8 mouse cellular contexts compared by ENCODE assay signal in genomic region chr6:97487535-97488081, GRCm38 (mm10).
DNase-seq lines count a peak whose midpoint lies in the region; ATAC-seq and TF ChIP-seq lines count a peak whose summit lies in the region.

No protein-coding gene starts in this region.

- H3K9ac ChIP-seq in ES-E14 (ENCODE audit: insufficient read depth, low read depth, low read length, poor library complexity, severe bottlenecking) = peak overlapping the region; percentile 27; the same call in 1 of the 2 replicates
- H3K9ac ChIP-seq in forebrain, postnatal 0 days = peak overlapping the region; percentile 60

- no peak for TF ChIP-seq POLR2A in lung, adult 2 months (IDR thresholded peaks at IDR 0.05; ENCODE audit: borderline replicate concordance, extremely low read depth, low read depth, low read length)

- no peaks in the 10 kb centered on the region for H3K27me3 ChIP-seq in forebrain, postnatal 0 days (ENCODE audit: insufficient read depth, low read length)

- DNase-seq in ES-E14 (ENCODE audit: low read depth, low spot score) = no peak
- peak; percentile 64 for DNase-seq in forebrain, postnatal 0 days
- peak; percentile 71 for DNase-seq in heart, postnatal 4 days
- DNase-seq in layer of hippocampus, adult 2 months (ENCODE audit: low spot score in 2 of 2) = peak; percentile 56 to 59
- peak; percentile 65 for DNase-seq in lung, adult 2 months
- DNase-seq in yolk sac, embryonic 10.5 days (ENCODE audit: low spot score) = peak; percentile 25

- WGBS in forebrain, postnatal 0 days = 2% methylated on average over 40 of the region's 40 CpGs
- 1% methylated on average over 40 of the region's 40 CpGs for WGBS in lung, adult 2 months

- ATAC-seq in cerebellum, adult (ENCODE audit: insufficient number of reproducible peaks, low FRiP score, low TSS enrichment) = peak; percentile 63
- peak; percentile 83 for ATAC-seq in forebrain, postnatal 0 days
- ATAC-seq in neutrophil, adult 5-6 weeks (ENCODE audit: extremely low read depth, insufficient number of reproducible peaks, low FRiP score, poor library complexity, severe bottlenecking) = 0 out of 2 replicates have a peak, but pooled peaks have one; percentile 16

- H3K4me2 ChIP-seq in forebrain, postnatal 0 days (ENCODE audit: low read depth) = peak overlapping the region; percentile 97

- TF ChIP-seq CTCF in forebrain, postnatal 0 days (IDR thresholded peaks at IDR 0.05; ENCODE audit: low read depth) = no peak
- no peak for TF ChIP-seq CTCF in layer of hippocampus, adult 2 months (conservative IDR thresholded peaks at IDR 0.05)
- TF ChIP-seq CTCF in lung, adult 2 months (IDR thresholded peaks at IDR 0.05; ENCODE audit: insufficient read depth, low read length) = no peak

- H3K36me3 ChIP-seq in ES-E14 (ENCODE audit: control insufficient read depth, insufficient read depth, low read length, poor library complexity, severe bottlenecking) = no peaks in the 10 kb centered on the region
- no peaks in the 10 kb centered on the region for H3K36me3 ChIP-seq in forebrain, postnatal 0 days (ENCODE audit: insufficient read depth)

- H3K4me3 ChIP-seq in ES-E14 (ENCODE audit: insufficient read depth in 1 of 2, low read depth in 1 of 2, low read length in 2 of 2, poor library complexity in 1 of 2, severe bottlenecking in 1 of 2) = peak overlapping the region; percentile 56 to 64
- H3K4me3 ChIP-seq in forebrain, postnatal 0 days (ENCODE audit: low read depth, low read length) = peak overlapping the region; percentile 48
- H3K4me3 ChIP-seq in layer of hippocampus, adult 2 months = peak overlapping the region; percentile 64
- H3K4me3 ChIP-seq in lung, adult 2 months (replicated peaks; ENCODE audit: extremely low read depth, low read depth, low read length) = peak overlapping the region; percentile 71

- no peaks in the 10 kb centered on the region; a peak in 1 of 4 replicates for H3K4me1 ChIP-seq in ES-E14 (ENCODE audit: control insufficient read depth in 2 of 2, insufficient read depth in 2 of 2, low read length in 2 of 2, poor library complexity in 1 of 2)
- peaks cover 12% of the 10 kb centered on the region; the same call in 1 of the 2 replicates for H3K4me1 ChIP-seq in forebrain, postnatal 0 days (ENCODE audit: insufficient read depth)
- H3K4me1 ChIP-seq in lung, adult 2 months (ENCODE audit: control insufficient read depth, insufficient read depth, low read length) = peaks cover 5% of the 10 kb centered on the region

- in situ Hi-C loops in ES-E14 (cut with MboI; ENCODE audit: low sequenced_read_pairs in 2 of 2, unreplicated experiment in 2 of 2) = no loop called here

- H3K9me3 ChIP-seq in ES-E14 (ENCODE audit: control insufficient read depth, insufficient read depth, low read depth, low read length) = no peaks in the 10 kb centered on the region
- H3K9me3 ChIP-seq in forebrain, postnatal 0 days (ENCODE audit: low read length) = no peaks in the 10 kb centered on the region

- no peak overlapping the region for H3K27ac ChIP-seq in ES-E14 (ENCODE audit: insufficient read depth, low read depth, low read length, poor library complexity, severe bottlenecking)
- no peak overlapping the region for H3K27ac ChIP-seq in forebrain, postnatal 0 days (ENCODE audit: low read depth, low read length)
- peak overlapping the region; percentile 87 for H3K27ac ChIP-seq in layer of hippocampus, adult 2 months

TF ChIP-seq in ES-E14, 5 proteins besides CTCF, POLR2A, EP300 and RAD21:
- TF ChIP-seq CHD2 (IDR thresholded peaks at IDR 0.05; ENCODE audit: low read depth, low read length) = no peak
- TF ChIP-seq ZC3H11A (IDR thresholded peaks at IDR 0.05; ENCODE audit: borderline replicate concordance, low read depth, low read length) = no peak
- TF ChIP-seq HCFC1 (IDR thresholded peaks at IDR 0.05; ENCODE audit: borderline replicate concordance, insufficient read depth, low read length) = no peak
- TF ChIP-seq ZNF384 (IDR thresholded peaks at IDR 0.05; ENCODE audit: low read depth, low read length) = no peak
- TF ChIP-seq MAFK (IDR thresholded peaks at IDR 0.05; ENCODE audit: insufficient read depth, low read depth, low read length) = no peak

Comparison
In these comparisons a context has a peak if more than half of its experiments do, and no peak if none do; other contexts are left out.
1. ATAC-seq: peak in every context shown above with its lines; median percentile 83 in forebrain, postnatal 0 days; 63 in cerebellum, adult; 16 in neutrophil, adult 5-6 weeks.